33 mouse cellular contexts compared by ENCODE assay signal in genomic region chr6:89296001-89296709, GRCm38 (mm10).
DNase-seq lines count a peak whose midpoint lies in the region; ATAC-seq and TF ChIP-seq lines count a peak whose summit lies in the region.
"Had no signal": no experiment of that assay in that cellular context is flagged by ENCODE, and none has a peak within 500 bp of the region (broad histone marks: within the 10 kb centered on the region; RNA-seq: fewer than 3 reads in every experiment).

No protein-coding gene starts in this region.

- ATAC-seq in granulocyte monocyte progenitor cell, adult 5-6 weeks (replicated peaks; ENCODE audit: poor library complexity, severe bottlenecking), result peak; percentile 51; the same call in 1 of the 2 replicates
- ATAC-seq: inflammation-experienced regulatory T-cells, adult 6 months; Patski had no signal

- peaks cover 2% of the 10 kb centered on the region for H3K9me3 ChIP-seq in CH12.LX (replicated peaks; ENCODE audit: low read length)
- H3K9me3 ChIP-seq: forebrain, embryonic 13.5 days; hindbrain, embryonic 15.5 days; kidney, embryonic 15.5 days; limb, embryonic 10.5 days; limb, embryonic 15.5 days; liver, embryonic 15.5 days; midbrain, embryonic 13.5 days; neural tube, embryonic 15.5 days had no signal

- TF ChIP-seq RAD21 in CH12.LX (IDR thresholded peaks at IDR 0.05; ENCODE audit: low read depth, low read length), result no peak; the same call in 1 of the 2 replicates

- H3K27me3 ChIP-seq in CH12.LX (replicated peaks), result no peaks in the 10 kb centered on the region
- H3K27me3 ChIP-seq: hindbrain, embryonic 15.5 days; kidney, embryonic 15.5 days; limb, embryonic 15.5 days; liver, embryonic 15.5 days; midbrain, embryonic 13.5 days; neural tube, embryonic 15.5 days; Patski had no signal

- intact Hi-C loops in heart, postnatal 14 days (cut with DNase I), result no loop called here

- H3K27ac ChIP-seq in CH12.LX (ENCODE audit: insufficient read depth, low read depth), result peak overlapping the region; percentile 56
- H3K27ac ChIP-seq: forebrain, embryonic 13.5 days; hindbrain, embryonic 15.5 days; kidney, embryonic 15.5 days; limb, embryonic 10.5 days; limb, embryonic 15.5 days; liver, embryonic 15.5 days; midbrain, embryonic 13.5 days; neural tube, embryonic 15.5 days; stomach, postnatal 0 days had no signal

- TF ChIP-seq CTCF in CH12.LX (conservative IDR thresholded peaks at IDR 0.05 in 1 of 2, IDR thresholded peaks at IDR 0.05 in 1 of 2; ENCODE audit: low read depth in 2 of 2, low read length in 2 of 2), result no peak

- H3K4me1 ChIP-seq in CH12.LX (ENCODE audit: control insufficient read depth in 1 of 2, insufficient read depth in 2 of 2), result peaks cover 27 to 73% of the 10 kb centered on the region in 2 experiments
- H3K4me1 ChIP-seq: limb, embryonic 15.5 days; liver, embryonic 15.5 days had no signal

- H3K4me2 ChIP-seq in CH12.LX (ENCODE audit: insufficient read depth, low read depth, poor library complexity, severe bottlenecking), result no peak overlapping the region
- H3K4me2 ChIP-seq: forebrain, embryonic 13.5 days; heart, embryonic 11.5 days; hindbrain, embryonic 15.5 days; kidney, embryonic 15.5 days; limb, embryonic 15.5 days; liver, embryonic 15.5 days; lung, embryonic 14.5 days; midbrain, embryonic 13.5 days; neural tube, embryonic 15.5 days had no signal

- no peak overlapping the region for H3K9ac ChIP-seq in CH12.LX (ENCODE audit: insufficient read depth, low read depth)
- H3K9ac ChIP-seq: forebrain, embryonic 13.5 days; hindbrain, embryonic 15.5 days; kidney, embryonic 15.5 days; limb, embryonic 15.5 days; liver, embryonic 15.5 days; lung, embryonic 14.5 days; midbrain, embryonic 13.5 days; neural tube, embryonic 15.5 days had no signal

- no peak overlapping the region for H3K4me3 ChIP-seq in CH12.LX (replicated peaks in 1 of 3; ENCODE audit: low read depth in 2 of 3, low read length in 2 of 3, poor library complexity in 1 of 3)
- H3K4me3 ChIP-seq: forebrain, embryonic 13.5 days; hindbrain, embryonic 15.5 days; kidney, embryonic 15.5 days; limb, embryonic 10.5 days; limb, embryonic 15.5 days; liver, embryonic 15.5 days; midbrain, embryonic 13.5 days; neural tube, embryonic 15.5 days had no signal

- peak; percentile 17 for DNase-seq in spleen, adult 12 weeks (ENCODE audit: low spot score)
- no peak for DNase-seq in spleen, postnatal 10 days (ENCODE audit: low spot score in 2 of 2)
- peak; percentile 95 for DNase-seq in CH12.LX (ENCODE audit: extremely low read depth)
- DNase-seq in naive thymus-derived CD4-positive, alpha-beta T cell, adult 2 months (ENCODE audit: low read depth), result peak; percentile 33
- DNase-seq in layer of hippocampus, adult 18-20 months (ENCODE audit: low spot score in 2 of 2), result no peak
- no peak for DNase-seq in heart, adult 11 months
- no peak for DNase-seq in heart, postnatal 14 days
- DNase-seq: cerebellum, adult 11 months; cerebellum, adult 9-10 months; cerebellum, postnatal 36 days; gastrocnemius, postnatal 10 days; heart, adult 18-20 months; kidney, adult 18-20 months; kidney, postnatal 25 days; layer of hippocampus, postnatal 36 days; lung, embryonic 14.5 days; lung, postnatal 14 days; right cerebral cortex, postnatal 4 days; thymus, adult 18-20 months; thymus, postnatal 4 days had no signal

- no peaks in the 10 kb centered on the region for H3K36me3 ChIP-seq in CH12.LX (replicated peaks in 1 of 2; ENCODE audit: control insufficient read depth in 1 of 2, insufficient read depth in 1 of 2, low read length in 1 of 2)
- H3K36me3 ChIP-seq: hindbrain, embryonic 15.5 days; kidney, embryonic 15.5 days; limb, embryonic 10.5 days; limb, embryonic 15.5 days; liver, embryonic 15.5 days; midbrain, embryonic 13.5 days; neural tube, embryonic 15.5 days had no signal

- peak; percentile 83 for TF ChIP-seq EP300 in CH12.LX (IDR thresholded peaks at IDR 0.05; ENCODE audit: low read length)

- H3K79me2 ChIP-seq in CH12.LX (replicated peaks; ENCODE audit: control insufficient read depth, extremely low read depth, insufficient read depth, poor library complexity, severe bottlenecking), result no peaks in the 10 kb centered on the region

- in situ Hi-C loops in CH12.LX (cut with MboI; ENCODE audit: low pct_ligation_motif_present, low pct_unique_long_range_greater_than_20kb, low sequenced_read_pairs), result no loop called here

- no peak for TF ChIP-seq POLR2A in CH12.LX (IDR thresholded peaks at IDR 0.05; ENCODE audit: low read depth, low read length)

- dilution Hi-C loops in CH12.LX (cut with MboI; ENCODE audit: extremely low pct_ligation_motif_present, extremely low pct_unique_long_range_greater_than_20kb, low sequenced_read_pairs), result no loop called here

TF ChIP-seq in CH12.LX, 34 proteins besides CTCF, POLR2A, EP300 and RAD21:
- TF ChIP-seq GABPA (IDR thresholded peaks at IDR 0.05; ENCODE audit: insufficient replicate concordance, low read depth, low read length) (no peak), MAX (IDR thresholded peaks at IDR 0.05; ENCODE audit: low read length) (peak; percentile 67; the same call in 1 of the 2 replicates), IRF4 (IDR thresholded peaks at IDR 0.05; ENCODE audit: low read depth, low read length) (peak; percentile 63; the same call in 1 of the 2 replicates), RCOR1 (conservative IDR thresholded peaks at IDR 0.05; ENCODE audit: low read depth, low read length) (no peak), CHD2 (IDR thresholded peaks at IDR 0.05; ENCODE audit: low read length) (no peak; the same call in 1 of the 2 replicates), PAX5 (IDR thresholded peaks at IDR 0.05; ENCODE audit: low read length) (no peak), ZMIZ1 (IDR thresholded peaks at IDR 0.05; ENCODE audit: low read depth, low read length) (no peak), MXI1 (IDR thresholded peaks at IDR 0.05; ENCODE audit: low read depth, low read length) (no peak), NRF1 (IDR thresholded peaks at IDR 0.05; ENCODE audit: low read depth, low read length) (no peak), USF1 (IDR thresholded peaks at IDR 0.05; ENCODE audit: low read depth, low read length) (no peak), NELFE (IDR thresholded peaks at IDR 0.05; ENCODE audit: low read depth, low read length) (no peak), USF2 (conservative IDR thresholded peaks at IDR 0.05; ENCODE audit: low read depth, low read length) (no peak), E2F4 (IDR thresholded peaks at IDR 0.05; ENCODE audit: insufficient replicate concordance, low read depth, low read length) (no peak), HCFC1 (IDR thresholded peaks at IDR 0.05; ENCODE audit: low read depth, low read length) (no peak; the same call in 1 of the 2 replicates), KAT2A (IDR thresholded peaks at IDR 0.05; ENCODE audit: insufficient replicate concordance, low read length) (no peak), MAFK (IDR thresholded peaks at IDR 0.05; ENCODE audit: insufficient replicate concordance, low read length) (0 out of 2 replicates have a peak, but pooled peaks have one; percentile 15), MYC (IDR thresholded peaks at IDR 0.05; ENCODE audit: low read depth, low read length) (no peak), JUN (IDR thresholded peaks at IDR 0.05; ENCODE audit: insufficient read depth, low read depth, low read length) (peak; percentile 6; the same call in 1 of the 2 replicates), MEF2A (IDR thresholded peaks at IDR 0.05; ENCODE audit: borderline replicate concordance, low read depth, low read length) (peak; percentile 72), CHD1 (IDR thresholded peaks at IDR 0.05; ENCODE audit: low read depth, low read length) (no peak), SIN3A (IDR thresholded peaks at IDR 0.05; ENCODE audit: low read length) (peak; percentile 38; the same call in 1 of the 2 replicates), ELF1 (IDR thresholded peaks at IDR 0.05; ENCODE audit: low read depth, low read length) (peak; percentile 68), ETS1 (conservative IDR thresholded peaks at IDR 0.05; ENCODE audit: low read depth, low read length) (peak; percentile 68), MAZ (IDR thresholded peaks at IDR 0.05; ENCODE audit: low read depth, low read length) (0 out of 2 replicates have a peak, but pooled peaks have one; percentile 6), BHLHE40 (IDR thresholded peaks at IDR 0.05; ENCODE audit: low read depth, low read length) (peak; percentile 83), ZC3H11A (IDR thresholded peaks at IDR 0.05; ENCODE audit: low read depth, low read length) (no peak), TCF12 (IDR thresholded peaks at IDR 0.05; ENCODE audit: low read depth, low read length) (peak; percentile 37; the same call in 1 of the 2 replicates), ZNF384 (IDR thresholded peaks at IDR 0.05; ENCODE audit: low read depth, low read length) (no peak)

Comparison
In these comparisons a context has a peak if more than half of its experiments do, and no peak if none do; other contexts are left out.
1. DNase-seq: peak in spleen, adult 12 weeks (single experiment), CH12.LX (single experiment) and naive thymus-derived CD4-positive, alpha-beta T cell, adult 2 months (single experiment); none in spleen, postnatal 10 days (0 of 2), layer of hippocampus, adult 18-20 months (0 of 2), heart, adult 11 months (single experiment) and heart, postnatal 14 days (0 of 2).